Mouse (Mus musculus): ENCODE results near the gene Dmpk. TPM values are rescaled to one million over a fixed set of nuclear protein-coding genes. Genes with fewer than 3 reads are reported as not detected.

Gene Dmpk
- polyA plus RNA-seq, 2 experiments, result 8.3 to 17.9 TPM

GRCm38 (mm10) chr7:19050172-19050571 is 33.5 kb upstream of the Dmpk start:
- Histone ChIP-seq H3K9ac (replicated peaks) (no peak overlapping the region), H3K9me3 (ENCODE audit: control insufficient read depth, low read length) (no peaks in the 10 kb centered on the region), H3K4me2 (ENCODE audit: low read depth) (no peak overlapping the region), H3K27ac (no peak overlapping the region), H3K36me3 (replicated peaks; ENCODE audit: control insufficient read depth, insufficient read depth, low read depth) (peaks cover 37% of the 10 kb centered on the region), H3K4me1 (replicated peaks; ENCODE audit: control insufficient read depth in 2 of 2, insufficient read depth in 2 of 2, low read length in 1 of 2) (no peaks in the 10 kb centered on the region), H3K4me3 (ENCODE audit: insufficient read depth in 1 of 2, low read depth in 2 of 2, low read length in 2 of 2) (no peak overlapping the region), H3K27me3 (ENCODE audit: control insufficient read depth, insufficient read depth, low read length) (no peaks in the 10 kb centered on the region)
- no peak for DNase-seq (ENCODE audit: low read depth in 3 of 3, low spot score in 3 of 3)
- WGBS (ENCODE audit: insufficient replicate concordance), result 71% methylated on average over 8 of the region's 8 CpGs
- no peak for ATAC-seq (ENCODE audit: insufficient read depth)
- no peak for TF ChIP-seq EP300 (IDR thresholded peaks at IDR 0.05; ENCODE audit: low read depth)
- no peak for TF ChIP-seq CTCF (IDR thresholded peaks at IDR 0.05; ENCODE audit: low read depth)

GRCm38 (mm10) chr7:19051161-19051560 is 32.5 kb upstream of the Dmpk start:
- WGBS (ENCODE audit: insufficient replicate concordance), result 66% methylated on average over 4 of the region's 4 CpGs
- no peak overlapping the region for H3K9ac ChIP-seq (replicated peaks)

GRCm38 (mm10) chr7:19052345-19053135 is 31.1 kb upstream of the Dmpk start:
- Histone ChIP-seq H3K4me3 (ENCODE audit: insufficient read depth in 1 of 2, low read depth in 2 of 2, low read length in 2 of 2) (no peak overlapping the region), H3K27me3 (ENCODE audit: control insufficient read depth, insufficient read depth, low read length) (no peaks in the 10 kb centered on the region), H3K4me2 (ENCODE audit: low read depth) (no peak overlapping the region), H3K4me1 (replicated peaks; ENCODE audit: control insufficient read depth in 2 of 2, insufficient read depth in 2 of 2, low read length in 1 of 2) (no peaks in the 10 kb centered on the region), H3K9ac (replicated peaks) (no peak overlapping the region), H3K36me3 (replicated peaks; ENCODE audit: control insufficient read depth, insufficient read depth, low read depth) (peaks cover 18% of the 10 kb centered on the region), H3K27ac (no peak overlapping the region), H3K9me3 (ENCODE audit: control insufficient read depth, low read length) (no peaks in the 10 kb centered on the region)
- WGBS (ENCODE audit: insufficient replicate concordance), result 81% methylated on average over 15 of the region's 15 CpGs
- DNase-seq (ENCODE audit: low read depth in 3 of 3, low spot score in 3 of 3) (no peak), ATAC-seq (ENCODE audit: insufficient read depth) (no peak)
- no peak for TF ChIP-seq CTCF (IDR thresholded peaks at IDR 0.05; ENCODE audit: low read depth)

More at GRCm38 (mm10) chr7:19051161-19051560, 32.5 kb upstream of the Dmpk start:
- H3K27me3 ChIP-seq (ENCODE audit: control insufficient read depth, insufficient read depth, low read length), result no peaks in the 10 kb centered on the region
- no peak overlapping the region for H3K27ac ChIP-seq
- ATAC-seq (ENCODE audit: insufficient read depth) (no peak), DNase-seq (ENCODE audit: low read depth in 3 of 3, low spot score in 3 of 3) (no peak)
- no peak for TF ChIP-seq CTCF (IDR thresholded peaks at IDR 0.05; ENCODE audit: low read depth)
- H3K4me3 ChIP-seq (ENCODE audit: insufficient read depth in 1 of 2, low read depth in 2 of 2, low read length in 2 of 2), result no peak overlapping the region
- peaks cover 29% of the 10 kb centered on the region for H3K36me3 ChIP-seq (replicated peaks; ENCODE audit: control insufficient read depth, insufficient read depth, low read depth)
- no peaks in the 10 kb centered on the region for H3K4me1 ChIP-seq (replicated peaks; ENCODE audit: control insufficient read depth in 2 of 2, insufficient read depth in 2 of 2, low read length in 1 of 2)
- no peaks in the 10 kb centered on the region for H3K9me3 ChIP-seq (ENCODE audit: control insufficient read depth, low read length)
- H3K4me2 ChIP-seq (ENCODE audit: low read depth), result no peak overlapping the region

GRCm38 (mm10) chr7:19053136-19053532 is 30.5 kb upstream of the Dmpk start:
- Histone ChIP-seq H3K36me3 (replicated peaks; ENCODE audit: control insufficient read depth, insufficient read depth, low read depth) (peaks cover 12% of the 10 kb centered on the region; the same call in 1 of the 2 replicates), H3K4me3 (ENCODE audit: insufficient read depth in 1 of 2, low read depth in 2 of 2, low read length in 2 of 2) (no peak overlapping the region), H3K9me3 (ENCODE audit: control insufficient read depth, low read length) (no peaks in the 10 kb centered on the region), H3K4me2 (ENCODE audit: low read depth) (no peak overlapping the region), H3K27ac (no peak overlapping the region), H3K9ac (replicated peaks) (no peak overlapping the region), H3K4me1 (replicated peaks; ENCODE audit: control insufficient read depth in 2 of 2, insufficient read depth in 2 of 2, low read length in 1 of 2) (no peaks in the 10 kb centered on the region), H3K27me3 (ENCODE audit: control insufficient read depth, insufficient read depth, low read length) (no peaks in the 10 kb centered on the region)
- WGBS (ENCODE audit: insufficient replicate concordance), result 80% methylated on average over 7 of the region's 7 CpGs
- ATAC-seq (ENCODE audit: insufficient read depth), result no peak
- TF ChIP-seq CTCF (IDR thresholded peaks at IDR 0.05; ENCODE audit: low read depth) (no peak), EP300 (IDR thresholded peaks at IDR 0.05; ENCODE audit: low read depth) (no peak)
- DNase-seq (ENCODE audit: low read depth in 3 of 3, low spot score in 3 of 3), result no peak

GRCm38 (mm10) chr7:19054047-19054776 is 29.4 kb upstream of the Dmpk start, which contains the start of gene Rsph6a:
Gene Rsph6a (plus strand): TSS chr7:19054690.
- Histone ChIP-seq H3K36me3 (replicated peaks; ENCODE audit: control insufficient read depth, insufficient read depth, low read depth) (peaks cover 11% of the 10 kb centered on the region; the same call in 1 of the 2 replicates), H3K9ac (replicated peaks) (no peak within 1 kb of the TSS), H3K4me2 (ENCODE audit: low read depth) (no peak within 1 kb of the TSS), H3K9me3 (ENCODE audit: control insufficient read depth, low read length) (no peaks in the 10 kb centered on the region), H3K4me3 (ENCODE audit: insufficient read depth in 1 of 2, low read depth in 2 of 2, low read length in 2 of 2) (no peak within 1 kb of the TSS), H3K27me3 (ENCODE audit: control insufficient read depth, insufficient read depth, low read length) (no peaks in the 10 kb centered on the region), H3K27ac (no peak within 1 kb of the TSS), H3K4me1 (replicated peaks; ENCODE audit: control insufficient read depth in 2 of 2, insufficient read depth in 2 of 2, low read length in 1 of 2) (no peaks in the 10 kb centered on the region)
- ATAC-seq (ENCODE audit: insufficient read depth) (no peak), DNase-seq (ENCODE audit: low read depth in 3 of 3, low spot score in 3 of 3) (no peak)
- WGBS (ENCODE audit: insufficient replicate concordance), result 54% methylated on average over 33 of the region's 33 CpGs
- TF ChIP-seq EP300 (IDR thresholded peaks at IDR 0.05; ENCODE audit: low read depth) (no peak), CTCF (IDR thresholded peaks at IDR 0.05; ENCODE audit: low read depth) (peak; percentile 69)

All from liver, embryonic 14.5 days (tissue).